Mouse (Mus musculus): ENCODE measurements around the gene Ankle1. TPM values are rescaled to one million over a fixed set of nuclear protein-coding genes. Genes with fewer than 3 reads are reported as not detected.

Ankle1 gene
- total RNA-seq, 2 experiments from 2014 or later: 0.29 TPM; not detected in 1

- intact Hi-C loops (cut with DNase I): no loop called here
- peak; percentile 54 to 68 for DNase-seq (ENCODE audit: low spot score in 2 of 2)
Observed at GRCm38 (mm10) chr8:71381421-71381970, 24.3 kb upstream of the Ankle1 start, which contains the start of gene Nr2f6. Nr2f6 (minus strand) TSS chr8:71381960.

- DNase-seq (ENCODE audit: low spot score in 2 of 2): peak in 1 of 2 experiments; percentile 82
- intact Hi-C loops (cut with DNase I): no loop called here
Observed at GRCm38 (mm10) chr8:71381971-71382961, 23.5 kb upstream of the Ankle1 start.

GRCm38 (mm10) chr8:71383396-71383795 is 22.4 kb upstream of the Ankle1 start:
- DNase-seq (ENCODE audit: low spot score in 2 of 2): no peak
- intact Hi-C loops (cut with DNase I): no loop called here

DNA sequence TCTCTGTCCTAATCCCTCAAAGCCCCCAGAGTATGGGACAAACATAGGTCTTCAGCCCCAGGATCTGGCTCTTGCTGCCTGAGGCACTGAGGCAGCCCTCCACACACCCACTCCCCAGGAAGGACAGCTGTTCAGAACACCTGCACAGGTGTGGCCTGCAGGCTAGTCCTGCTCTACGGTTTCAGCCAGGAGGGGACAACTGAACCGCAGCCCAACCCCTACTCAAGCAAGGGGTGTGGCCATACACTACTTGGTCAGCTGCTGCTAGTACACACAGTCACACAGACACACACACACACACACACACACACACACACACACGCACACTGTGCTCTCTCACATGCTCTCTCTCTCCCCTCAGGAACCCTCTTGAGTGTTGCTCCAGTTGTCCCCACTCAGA is 21.9 kb upstream of the Ankle1 start:
- intact Hi-C loops (cut with DNase I): no loop called here
- DNase-seq (ENCODE audit: low spot score in 2 of 2): no peak

GRCm38 (mm10) chr8:71385212-71385835 is 20.5 kb upstream of the Ankle1 start:
- no peak for DNase-seq (ENCODE audit: low spot score in 2 of 2)
- intact Hi-C loops (cut with DNase I): no loop called here

DNA sequence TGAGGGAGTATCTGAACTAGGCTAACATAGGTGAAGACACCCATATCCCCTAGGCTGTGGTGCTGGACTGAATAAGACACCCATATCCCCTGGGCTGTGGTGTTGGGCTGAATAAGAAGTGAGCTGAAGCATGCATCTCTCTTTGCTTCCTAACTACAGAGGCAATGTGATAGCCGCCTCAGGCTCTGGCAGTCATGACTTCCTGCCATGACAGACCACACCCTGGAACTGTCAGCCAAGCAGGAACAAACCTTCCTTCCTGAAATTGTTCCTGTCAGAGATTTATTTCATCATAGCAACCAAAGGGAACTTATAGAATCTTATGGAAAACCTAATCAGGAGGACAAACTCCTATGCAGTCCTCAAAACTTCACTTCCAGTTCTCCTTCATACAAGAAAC is 17.5 kb upstream of the Ankle1 start:
- no peak for DNase-seq (ENCODE audit: low spot score in 2 of 2)
- intact Hi-C loops (cut with DNase I): no loop called here

DNA sequence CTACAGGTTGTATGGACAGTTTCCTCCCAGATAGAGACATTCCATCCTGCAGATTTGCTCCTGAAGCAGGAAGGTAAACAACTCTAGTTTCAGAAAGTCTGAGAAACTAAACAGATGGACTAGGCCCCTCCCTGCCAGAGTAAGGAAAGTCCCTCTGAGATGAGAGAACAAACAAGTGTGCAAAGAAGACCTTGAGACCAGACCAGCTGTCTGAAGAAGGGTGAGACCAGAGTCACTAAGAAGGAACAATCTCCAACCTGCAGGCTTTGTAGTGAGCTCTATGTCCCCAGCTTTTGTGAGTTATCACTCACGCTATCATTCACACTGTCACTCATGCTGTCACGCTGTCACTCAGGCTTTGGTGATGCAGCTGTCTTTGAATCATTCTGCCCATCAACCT is 14.1 kb upstream of the Ankle1 start:
- DNase-seq (ENCODE audit: low spot score in 2 of 2): no peak
- intact Hi-C loops (cut with DNase I): no loop called here

- intact Hi-C loops (cut with DNase I): no loop called here
- peak in 1 of 2 experiments; percentile 2 for DNase-seq (ENCODE audit: low spot score in 2 of 2)
Observed at GRCm38 (mm10) chr8:71392391-71392790, 13.4 kb upstream of the Ankle1 start.

GRCm38 (mm10) chr8:71392871-71393270 is 12.9 kb upstream of the Ankle1 start:
- intact Hi-C loops (cut with DNase I): no loop called here
- DNase-seq (ENCODE audit: low spot score in 2 of 2): peak in 1 of 2 experiments; percentile 5

DNA sequence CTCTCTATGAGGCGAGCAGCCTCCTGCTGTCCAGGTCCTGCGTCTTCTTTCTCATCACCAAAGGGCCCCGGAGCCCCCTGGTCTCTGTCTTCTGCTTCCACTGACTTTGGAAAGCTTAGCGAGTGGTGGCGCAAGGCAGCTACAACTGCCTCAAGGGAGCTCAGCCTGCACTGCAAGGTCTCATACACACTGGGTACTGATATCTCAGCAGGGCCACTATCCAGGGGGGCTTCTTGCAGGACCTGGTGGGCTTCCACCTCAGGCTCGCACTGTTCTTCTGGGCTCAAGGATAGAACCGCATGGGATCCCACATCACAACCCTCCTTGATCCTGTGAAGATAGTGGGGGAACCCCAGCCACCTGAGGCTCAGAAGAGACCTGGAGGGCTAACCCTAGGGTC is 11.3 kb upstream of the Ankle1 start:
- DNase-seq (ENCODE audit: low spot score in 2 of 2): no peak
- intact Hi-C loops (cut with DNase I): no loop called here

DNA sequence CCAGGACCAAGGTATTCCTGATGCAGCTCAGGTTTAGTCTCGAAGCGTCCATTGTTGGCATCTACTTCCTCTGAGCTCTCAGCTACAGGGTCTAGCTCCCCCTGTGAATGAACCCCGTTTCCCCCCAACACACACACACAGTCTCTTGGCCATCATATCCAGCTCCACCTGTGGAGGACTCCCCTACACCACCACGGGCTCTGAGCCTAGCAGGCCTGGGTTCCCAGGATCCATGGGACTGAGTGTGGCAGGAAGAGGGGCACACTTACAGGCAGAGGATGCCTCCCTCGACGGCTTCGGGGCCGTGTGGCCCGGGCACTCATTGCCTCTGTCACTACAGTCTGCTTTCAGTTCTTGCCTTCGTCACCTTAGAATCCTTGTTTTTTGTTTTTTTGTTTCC is 10.7 kb upstream of the Ankle1 start:
- no peak for DNase-seq (ENCODE audit: low spot score in 2 of 2)
- intact Hi-C loops (cut with DNase I): loop anchor here (5.0 kb wide), 1 partner anchor 823 kb away; no protein-coding TSS in a partner anchor

DNA sequence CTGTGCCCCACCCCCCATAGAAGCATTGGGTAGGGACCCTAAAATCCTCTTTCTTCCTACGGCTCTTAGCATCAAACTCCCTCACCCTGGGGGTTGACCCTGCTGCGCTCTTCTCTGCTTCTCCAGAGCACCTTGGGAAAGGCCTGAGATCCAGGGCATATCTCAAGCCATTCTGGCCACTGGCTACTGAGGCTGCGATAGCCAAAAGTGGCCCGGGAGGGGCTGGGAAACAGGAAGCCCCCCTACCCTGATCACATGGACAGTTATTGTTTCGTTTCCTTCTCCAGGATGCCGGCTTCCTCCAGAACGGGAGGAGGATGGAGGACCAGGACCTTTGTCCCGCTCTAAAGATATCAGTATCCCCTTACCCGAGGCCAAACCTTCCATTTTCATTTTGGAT is 10.2 kb upstream of the Ankle1 start, which contains the start of gene Ushbp1:
Gene Ushbp1 (minus strand): TSS at position 174 of the 400 bp plus-strand sequence.
- no peak for DNase-seq (ENCODE audit: low spot score in 2 of 2)
- intact Hi-C loops (cut with DNase I): loop anchor here (5.0 kb wide), 1 partner anchor 823 kb away; no protein-coding TSS in a partner anchor

- intact Hi-C loops (cut with DNase I): loop anchor here (5.0 kb wide), 1 partner anchor 824 kb away; no protein-coding TSS in a partner anchor
- DNase-seq (ENCODE audit: low spot score in 2 of 2): peak; percentile 92
Observed at GRCm38 (mm10) chr8:71396639-71397305, 9.0 kb upstream of the Ankle1 start, which contains the start of gene Babam1. Babam1 (plus strand) TSS chr8:71396861.

GRCm38 (mm10) chr8:71397701-71398100 is 8.1 kb upstream of the Ankle1 start:
- intact Hi-C loops (cut with DNase I): loop anchor here (5.0 kb wide), 1 partner anchor 825 kb away; no protein-coding TSS in a partner anchor
- no peak for DNase-seq (ENCODE audit: low spot score in 2 of 2)

DNA sequence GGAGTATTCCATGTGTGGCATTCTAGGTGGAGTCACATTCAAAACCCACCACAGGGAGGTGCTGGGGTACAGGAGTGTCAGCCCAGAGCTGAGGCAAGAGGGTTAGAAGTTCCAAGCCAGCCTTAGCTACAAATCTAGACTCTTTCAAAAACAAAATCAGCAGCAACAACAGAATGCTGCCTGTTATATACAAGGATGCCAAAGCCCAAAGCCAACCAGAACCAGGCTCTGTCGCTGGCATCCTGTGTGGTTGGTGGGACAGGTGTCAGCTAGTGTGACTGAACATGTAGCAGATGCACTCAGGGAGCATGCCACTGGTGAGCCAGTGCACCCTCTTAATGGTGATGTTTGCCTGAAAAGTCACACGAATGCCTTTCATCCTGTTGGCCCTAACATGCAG is 5.0 kb upstream of the Ankle1 start:
- DNase-seq (ENCODE audit: low spot score in 2 of 2): no peak
- intact Hi-C loops (cut with DNase I): no loop called here

DNA sequence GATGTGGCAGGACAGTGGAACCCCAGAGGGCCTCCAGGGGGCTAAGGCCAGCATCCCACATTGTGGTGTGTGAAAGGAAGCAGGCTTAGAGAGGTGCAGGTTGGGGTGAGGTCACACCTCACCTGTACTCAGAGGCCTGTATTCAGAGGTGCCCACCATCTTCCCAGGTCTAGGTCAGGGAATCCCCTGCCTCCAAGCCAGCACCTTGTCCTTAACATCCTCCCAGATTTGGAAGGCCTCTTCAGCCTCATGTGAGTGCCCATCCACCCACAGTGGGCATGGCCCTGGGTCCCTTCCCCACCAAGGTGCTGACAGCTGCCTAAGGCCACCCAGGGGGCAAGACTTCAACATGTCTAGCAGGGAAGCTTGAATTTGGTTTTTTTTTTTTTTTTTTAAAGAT is 4.4 kb upstream of the Ankle1 start:
- no peak for DNase-seq (ENCODE audit: low spot score in 2 of 2)

DNA sequence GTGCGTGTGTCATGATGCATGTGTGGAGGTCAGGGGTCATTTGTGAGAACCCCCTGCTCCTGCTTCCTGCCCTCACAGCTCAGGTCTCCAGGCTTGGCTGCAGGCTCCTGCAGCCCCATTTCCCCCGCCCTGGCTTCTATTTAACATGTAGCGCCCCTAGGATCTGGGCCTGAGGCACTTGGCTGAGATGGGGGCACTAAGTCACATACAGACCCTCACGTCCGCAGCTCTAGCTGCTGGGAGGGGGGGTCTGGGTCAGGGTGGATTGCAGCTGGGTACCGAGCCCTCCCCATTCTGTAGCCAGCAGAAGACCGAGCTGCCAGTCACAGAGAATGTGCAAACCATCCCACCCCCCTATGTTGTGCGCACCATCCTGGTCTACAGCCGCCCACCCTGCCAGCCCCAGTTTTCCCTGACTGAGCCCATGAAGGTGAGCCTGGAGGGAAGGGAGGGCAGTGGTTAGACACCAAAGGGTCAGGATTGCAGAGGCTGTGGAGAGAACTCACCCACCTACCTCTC is 3.3 kb upstream of the Ankle1 start:
- DNase-seq (ENCODE audit: low spot score in 2 of 2): no peak
- intact Hi-C loops (cut with DNase I): no loop called here

More for the DNA sequence above, 4.4 kb upstream of the Ankle1 start:
- intact Hi-C loops (cut with DNase I): no loop called here

DNA sequence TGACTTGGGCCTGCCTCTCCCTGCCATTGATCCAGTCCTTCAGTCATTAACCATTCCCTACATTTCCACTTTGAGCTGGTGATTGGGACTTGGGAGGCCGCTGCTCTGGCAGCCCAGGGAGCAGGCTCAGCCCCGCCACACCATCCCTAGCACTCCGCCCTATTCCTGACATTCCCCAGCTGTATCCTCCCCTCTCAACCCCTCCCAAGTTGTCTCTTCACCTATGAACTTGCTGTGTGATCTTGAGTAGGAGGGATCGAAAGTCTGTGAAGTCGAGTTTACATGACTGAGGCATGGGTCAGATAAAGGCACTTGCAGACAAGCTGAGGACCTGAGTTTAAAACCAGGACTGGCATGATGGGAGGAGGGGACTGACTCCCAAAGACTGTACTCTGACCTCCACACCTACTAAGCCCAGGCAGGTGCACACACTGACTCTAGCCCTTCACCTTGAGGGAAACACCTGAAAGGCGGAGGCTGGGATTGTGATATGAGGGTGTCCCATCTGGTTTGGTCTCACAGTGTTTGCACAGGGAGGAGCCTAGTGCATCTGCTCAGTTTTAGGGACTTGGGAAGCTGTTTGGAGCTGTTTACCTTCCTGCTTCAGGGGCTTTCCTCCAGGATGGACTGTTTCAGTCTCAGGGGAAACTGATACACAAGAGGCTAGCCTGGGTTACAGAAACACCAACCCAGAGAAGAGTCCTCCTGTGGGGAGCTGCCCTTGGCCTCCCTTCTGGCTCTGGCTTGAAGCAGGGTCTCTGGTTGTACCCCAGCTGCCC is 2.5 kb upstream of the Ankle1 start:
- intact Hi-C loops (cut with DNase I): no loop called here
- DNase-seq (ENCODE audit: low spot score in 2 of 2): no peak

- intact Hi-C loops (cut with DNase I): no loop called here
- DNase-seq (ENCODE audit: low spot score in 2 of 2): no peak
Observed at GRCm38 (mm10) chr8:71404011-71404410, 1.8 kb upstream of the Ankle1 start.
